Comparison of ENCODE assay signal across 7 mouse cellular contexts in genomic region chr2:72073121-72073520, GRCm38 (mm10).
A peak's percentile ranks its signal among the peaks of the same experiment; 100 is the strongest.
DNase-seq lines count a peak whose midpoint lies in the region; ATAC-seq and TF ChIP-seq lines count a peak whose summit lies in the region.
"Not testable (repeated sequence)": the region's sequence is repeated elsewhere in the genome, so short reads cannot be mapped to it uniquely, and the experiment has no call there.

No protein-coding gene starts in this region.

- TF ChIP-seq POLR2A in MEL (IDR thresholded peaks at IDR 0.05; ENCODE audit: control insufficient read depth in 1 of 2, insufficient read depth in 1 of 2, low read depth in 1 of 2, low read length in 2 of 2, poor library complexity in 1 of 2), result not testable (repeated sequence)

- H3K4me2 ChIP-seq in intestine, embryonic 14.5 days (ENCODE audit: low read length); lung, embryonic 14.5 days: not testable (repeated sequence)

- not testable (repeated sequence) for H3K36me3 ChIP-seq in MEL (ENCODE audit: control insufficient read depth in 1 of 2, insufficient read depth in 2 of 2, low read length in 2 of 2); intestine, embryonic 14.5 days (ENCODE audit: control insufficient read depth, insufficient read depth, low read length); lung, embryonic 14.5 days (ENCODE audit: insufficient read depth)

- H3K9ac ChIP-seq in MEL (ENCODE audit: control insufficient read depth, low read depth, low read length, poor library complexity, severe bottlenecking); intestine, embryonic 14.5 days (ENCODE audit: low read length); lung, embryonic 14.5 days: not testable (repeated sequence)

- not testable (repeated sequence) for H3K9me3 ChIP-seq in MEL (replicated peaks; ENCODE audit: insufficient read depth, low read length); intestine, embryonic 14.5 days (ENCODE audit: control insufficient read depth, low read length); lung, embryonic 14.5 days (ENCODE audit: low read depth, low read length)

- not testable (repeated sequence) for TF ChIP-seq EP300 in MEL (IDR thresholded peaks at IDR 0.05; ENCODE audit: low read depth in 1 of 2, low read length in 2 of 2)

- ATAC-seq in granulocyte monocyte progenitor cell, adult 5-6 weeks (replicated peaks; ENCODE audit: poor library complexity, severe bottlenecking), result 0 out of 2 replicates have a peak, but pooled peaks have one; percentile 18
- ATAC-seq in intestine, embryonic 14.5 days (replicated peaks; ENCODE audit: low FRiP score, low TSS enrichment, low read depth); lung, embryonic 14.5 days (ENCODE audit: insufficient read depth): not testable (repeated sequence)

- not testable (repeated sequence) for H3K4me3 ChIP-seq in MEL (ENCODE audit: control insufficient read depth in 1 of 2, insufficient read depth in 1 of 2, low read depth in 2 of 2, low read length in 2 of 2); intestine, embryonic 14.5 days (ENCODE audit: low read depth, low read length); lung, embryonic 14.5 days (ENCODE audit: low read depth, low read length)

- H3K79me2 ChIP-seq in MEL (ENCODE audit: control insufficient read depth, insufficient read depth, low read length, poor library complexity), result not testable (repeated sequence)

- not testable (repeated sequence) for TF ChIP-seq CTCF in MEL (IDR thresholded peaks at IDR 0.05 in 2 of 3, conservative IDR thresholded peaks at IDR 0.05 in 1 of 3; ENCODE audit: control insufficient read depth in 1 of 3, insufficient read depth in 1 of 3, low read depth in 2 of 3, low read length in 3 of 3, poor library complexity in 1 of 3, severe bottlenecking in 1 of 3); lung, embryonic 14.5 days (IDR thresholded peaks at IDR 0.05; ENCODE audit: low read depth)

- DNase-seq in 416B (ENCODE audit: low read depth), result peak; percentile 59
- peak; percentile 26 for DNase-seq in MEL (ENCODE audit: low read depth, low spot score)
- DNase-seq in MEL-GATA-1-ER (ENCODE audit: extremely low read depth, low read depth), result peak; percentile 7
- DNase-seq in heart, adult 11 months, result peak; percentile 74
- peak; percentile 18 for DNase-seq in intestine, embryonic 14.5 days (ENCODE audit: low spot score)
- DNase-seq in lung, embryonic 14.5 days, result peak; percentile 56

- not testable (repeated sequence) for H3K27me3 ChIP-seq in MEL (ENCODE audit: control insufficient read depth in 1 of 2, insufficient read depth in 2 of 2, low read length in 2 of 2); intestine, embryonic 14.5 days (replicated peaks; ENCODE audit: control insufficient read depth, insufficient read depth, low read length); lung, embryonic 14.5 days (ENCODE audit: insufficient read depth, low read length)

- H3K4me1 ChIP-seq in MEL (ENCODE audit: control insufficient read depth in 1 of 2, insufficient read depth in 2 of 2, low read length in 2 of 2); intestine, embryonic 14.5 days (replicated peaks; ENCODE audit: control insufficient read depth, insufficient read depth, low read length); lung, embryonic 14.5 days (ENCODE audit: insufficient read depth): not testable (repeated sequence)

- WGBS in intestine, embryonic 14.5 days, result 42% methylated on average over 1 of the region's 1 CpGs
- WGBS in lung, embryonic 14.5 days, result 50% methylated on average over 1 of the region's 1 CpGs

- TF ChIP-seq RAD21 in MEL (IDR thresholded peaks at IDR 0.05; ENCODE audit: low read depth, low read length), result not testable (repeated sequence)

- not testable (repeated sequence) for H3K27ac ChIP-seq in MEL (ENCODE audit: control insufficient read depth, low read depth, low read length); intestine, embryonic 14.5 days (ENCODE audit: low read depth); lung, embryonic 14.5 days (ENCODE audit: low read depth)

Comparison
In these comparisons a context has a peak if more than half of its experiments do, and no peak if none do; other contexts are left out.
1. DNase-seq: peak in every context shown above with its lines; median percentile 74 in heart, adult 11 months; 59 in 416B; 56 in lung, embryonic 14.5 days; 26 in MEL; 18 in intestine, embryonic 14.5 days; 7 in MEL-GATA-1-ER.